Mouse (Mus musculus): ENCODE data around the gene Gm11985. TPM values are rescaled to one million over a fixed set of nuclear protein-coding genes. Genes with fewer than 3 reads are reported as not detected.

The Gm11985 gene
- total RNA-seq, 2 experiments from 2014 or later = not detected

GRCm38 (mm10) chr11:7161502-7162174, 26.7 kb downstream of the Gm11985 start:
- ATAC-seq (replicated peaks; ENCODE audit: low FRiP score, poor library complexity, severe bottlenecking) = no peak

DNA sequence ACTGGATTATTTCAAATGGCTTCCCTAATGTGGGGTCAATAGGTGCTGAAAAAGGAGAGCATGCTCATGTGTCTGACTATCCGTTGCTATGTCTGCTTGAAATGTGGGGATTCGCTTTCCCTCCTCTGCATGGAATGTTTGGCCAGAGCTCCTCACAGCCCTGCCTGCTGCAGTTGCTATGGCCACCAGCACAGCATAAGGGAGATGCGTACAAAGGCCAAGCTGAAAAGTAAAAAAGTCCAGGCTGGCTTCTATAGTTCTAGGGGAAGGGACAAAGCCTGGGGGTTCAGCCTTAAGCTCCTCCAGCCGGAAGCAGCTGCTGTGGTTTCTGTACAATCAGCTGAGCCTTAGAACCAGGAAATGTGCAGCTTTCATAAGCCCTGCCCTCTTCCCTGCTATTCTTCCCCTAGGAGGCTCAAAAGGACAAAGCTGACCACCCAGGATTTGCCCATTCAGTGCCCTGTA, 27.7 kb downstream of the Gm11985 start:
- ATAC-seq (replicated peaks; ENCODE audit: low FRiP score, poor library complexity, severe bottlenecking) = no peak

DNA sequence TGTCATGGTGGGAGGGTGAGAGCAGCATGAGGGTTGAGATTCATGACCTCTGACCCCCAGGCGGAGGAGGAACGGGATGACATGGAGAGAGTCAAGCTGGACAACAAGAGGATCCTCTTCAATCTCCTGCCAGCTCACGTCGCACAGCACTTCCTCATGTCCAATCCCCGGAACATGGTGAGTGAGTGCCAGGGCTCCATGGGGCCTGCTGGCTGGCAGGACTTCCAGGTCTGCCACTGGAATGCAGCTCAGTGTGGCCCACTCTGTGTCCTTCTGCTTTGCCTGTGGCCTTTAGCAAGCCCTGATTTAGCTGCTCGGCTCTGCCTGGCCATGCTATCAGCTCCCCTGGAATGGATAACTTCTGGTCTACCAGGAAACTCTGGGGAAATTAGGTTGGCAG, 28.2 kb downstream of the Gm11985 start:
- no peak for ATAC-seq (replicated peaks; ENCODE audit: low FRiP score, poor library complexity, severe bottlenecking)

DNA sequence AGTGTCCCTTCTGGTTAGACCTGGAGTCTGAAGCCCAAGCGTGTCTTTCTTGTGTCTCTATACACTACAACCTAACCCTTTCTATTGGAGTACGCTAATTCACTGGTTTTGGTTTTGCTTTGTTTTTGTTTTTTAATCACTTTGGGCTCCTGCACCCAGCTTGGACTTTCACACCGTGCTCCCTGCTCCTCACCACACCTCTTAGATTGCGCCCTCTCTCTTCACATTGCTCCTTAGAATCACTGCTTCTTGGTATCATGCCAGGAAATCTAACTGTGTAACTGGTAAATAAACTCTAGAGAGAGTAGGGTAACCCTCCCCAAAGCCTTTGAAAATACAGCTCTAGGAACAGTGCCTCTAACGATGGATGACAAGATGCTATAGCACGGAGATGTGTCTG, 30.2 kb downstream of the Gm11985 start:
- no peak for ATAC-seq (replicated peaks; ENCODE audit: low FRiP score, poor library complexity, severe bottlenecking)

DNA sequence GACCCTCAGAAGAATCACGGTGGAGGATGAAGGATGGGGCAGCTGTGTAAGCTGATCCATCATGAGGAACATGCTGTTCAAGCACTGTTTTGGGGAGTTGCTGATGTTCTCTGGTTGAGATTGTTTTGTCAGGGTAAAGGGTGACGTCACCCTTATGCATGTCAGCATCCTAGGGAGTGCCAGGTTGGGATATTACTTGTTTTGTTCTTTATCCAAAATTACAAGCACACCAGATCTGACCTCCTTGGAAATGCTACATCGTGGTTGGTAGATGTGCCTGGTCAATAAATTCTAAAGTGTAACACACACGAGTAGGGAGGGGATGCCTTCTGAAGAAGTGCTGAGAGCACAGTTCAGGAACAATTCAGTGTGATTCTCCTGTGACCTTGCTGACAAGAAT, 31.9 kb downstream of the Gm11985 start:
- no peak for ATAC-seq (replicated peaks; ENCODE audit: low FRiP score, poor library complexity, severe bottlenecking)

GRCm38 (mm10) chr11:7153081-7153480, 35.3 kb downstream of the Gm11985 start:
- no peak for ATAC-seq (replicated peaks; ENCODE audit: low FRiP score, poor library complexity, severe bottlenecking)

GRCm38 (mm10) chr11:7152371-7152770, 36.0 kb downstream of the Gm11985 start:
- ATAC-seq (replicated peaks; ENCODE audit: low FRiP score, poor library complexity, severe bottlenecking) = no peak

GRCm38 (mm10) chr11:7150511-7150910, 37.9 kb downstream of the Gm11985 start:
- no peak for ATAC-seq (replicated peaks; ENCODE audit: low FRiP score, poor library complexity, severe bottlenecking)

- ATAC-seq (replicated peaks; ENCODE audit: low FRiP score, poor library complexity, severe bottlenecking) = no peak
These were observed 38.9 kb downstream of the Gm11985 start for GRCm38 (mm10) chr11:7149471-7149870.

GRCm38 (mm10) chr11:7147945-7148344, 40.4 kb downstream of the Gm11985 start:
- ATAC-seq (replicated peaks; ENCODE audit: low FRiP score, poor library complexity, severe bottlenecking) = no peak

DNA sequence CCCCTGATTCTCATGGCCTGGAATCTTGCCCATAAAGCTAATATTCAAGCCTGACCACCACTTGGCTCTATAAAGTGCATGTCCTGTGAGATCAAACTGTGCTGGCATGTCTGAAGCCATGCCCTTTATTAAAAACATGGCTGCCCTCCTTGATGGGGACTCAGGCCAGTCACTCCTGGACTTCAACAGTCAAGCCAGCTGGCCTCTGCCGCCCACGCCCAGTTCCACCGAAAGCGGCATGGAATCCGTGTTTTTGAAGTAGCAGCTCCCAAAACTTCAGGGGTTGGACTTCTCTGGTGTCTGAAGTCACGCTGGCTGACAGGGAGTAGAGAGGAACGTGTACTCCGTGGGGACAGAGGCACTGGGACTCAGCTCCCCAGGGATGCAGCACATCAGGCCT, 40.8 kb downstream of the Gm11985 start:
- no peak for ATAC-seq (replicated peaks; ENCODE audit: low FRiP score, poor library complexity, severe bottlenecking)

DNA sequence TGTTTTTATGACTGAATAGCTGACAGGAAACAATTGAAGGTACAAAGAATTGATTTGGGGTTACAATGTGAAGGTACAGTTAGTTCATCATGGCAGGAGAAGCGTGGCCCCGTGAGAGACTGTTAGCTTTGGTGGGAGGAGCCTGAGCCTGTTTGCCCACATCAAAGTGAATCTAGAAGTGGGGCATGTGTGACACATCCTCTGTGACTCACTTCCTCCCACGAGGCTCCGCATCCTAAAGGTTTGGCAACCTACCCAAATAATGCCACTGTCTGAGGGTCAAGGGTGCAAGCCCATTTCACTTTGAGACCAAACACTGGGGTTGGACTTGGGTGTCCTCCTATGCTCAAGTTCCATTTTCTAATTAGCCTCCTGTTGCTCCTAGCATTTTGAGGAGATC, 43.1 kb downstream of the Gm11985 start:
- ATAC-seq (replicated peaks; ENCODE audit: low FRiP score, poor library complexity, severe bottlenecking) = no peak

DNA sequence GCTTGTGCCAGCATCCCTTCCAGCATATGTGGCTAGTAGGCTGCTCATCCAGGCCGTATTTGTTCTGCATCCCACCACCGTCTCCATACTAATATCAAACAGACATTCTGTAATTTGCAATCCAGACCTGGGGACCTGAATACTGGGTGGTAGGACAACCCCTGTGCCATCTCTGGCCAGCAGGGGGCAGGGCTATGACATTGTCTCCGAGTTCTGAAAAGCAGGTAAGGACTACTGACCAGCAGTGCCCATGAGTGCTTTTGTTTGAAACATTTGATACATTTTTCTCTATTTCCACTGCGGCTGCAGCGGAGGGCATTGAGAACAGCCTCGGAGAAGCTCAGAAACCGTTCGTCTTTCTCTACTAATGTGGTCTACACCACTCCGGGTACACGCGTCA, 44.0 kb downstream of the Gm11985 start:
- no peak for ATAC-seq (replicated peaks; ENCODE audit: low FRiP score, poor library complexity, severe bottlenecking)

DNA sequence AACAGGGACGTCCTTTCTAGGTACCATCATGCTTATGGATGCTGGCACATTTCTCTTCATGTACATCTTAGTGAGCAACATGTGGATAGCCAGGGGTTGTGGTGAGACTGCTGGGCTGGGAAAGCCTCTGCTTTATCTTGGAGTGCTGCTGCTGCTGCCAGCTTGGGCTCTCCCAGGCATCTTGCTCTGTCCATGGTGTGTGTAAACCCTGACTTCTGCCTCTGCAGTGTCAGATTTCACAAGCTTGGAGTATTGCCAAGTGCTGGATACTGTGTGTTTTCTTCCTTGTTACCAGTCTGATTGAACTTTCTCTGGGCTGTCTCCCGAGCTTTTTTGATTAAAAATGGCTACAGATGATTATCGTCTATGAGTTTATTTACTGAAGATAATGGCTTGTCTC, 45.6 kb downstream of the Gm11985 start:
- ATAC-seq (replicated peaks; ENCODE audit: low FRiP score, poor library complexity, severe bottlenecking) = no peak

GRCm38 (mm10) chr11:7140449-7140848, 47.9 kb downstream of the Gm11985 start:
- ATAC-seq (replicated peaks; ENCODE audit: low FRiP score, poor library complexity, severe bottlenecking) = no peak

GRCm38 (mm10) chr11:7138370-7138769, 50.0 kb downstream of the Gm11985 start:
- ATAC-seq (replicated peaks; ENCODE audit: low FRiP score, poor library complexity, severe bottlenecking) = no peak

DNA sequence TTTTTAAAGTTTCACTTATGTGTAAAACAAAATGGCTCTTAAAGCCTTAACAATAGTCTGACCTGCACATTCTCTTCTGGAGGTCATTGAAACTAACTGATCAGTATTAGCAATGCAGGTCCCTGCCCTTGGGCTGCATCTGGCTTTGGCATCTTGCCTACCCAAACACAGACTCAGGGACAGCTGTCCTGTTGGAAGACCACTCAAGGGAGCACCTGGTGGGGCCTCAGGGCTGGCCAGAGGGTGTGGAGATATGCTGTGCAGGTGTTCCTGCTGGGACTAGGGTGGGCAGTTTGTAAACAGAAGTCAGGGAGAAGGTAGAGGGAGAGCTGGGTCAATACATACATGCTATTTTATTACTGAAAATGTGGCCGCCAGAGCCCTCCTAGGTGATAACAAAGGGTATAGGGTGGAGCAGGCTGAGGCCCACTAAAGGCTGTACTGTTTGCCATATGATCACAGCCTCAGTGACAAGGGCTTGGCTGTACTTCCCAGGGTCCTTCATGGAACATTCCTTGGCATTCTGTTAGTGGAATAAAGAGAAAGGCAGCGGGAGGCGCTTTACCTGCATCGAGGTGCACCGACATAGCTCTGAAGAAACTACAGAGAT, 52.0 kb downstream of the Gm11985 start:
- no peak for ATAC-seq (replicated peaks; ENCODE audit: low FRiP score, poor library complexity, severe bottlenecking)

GRCm38 (mm10) chr11:7135763-7136162, 52.6 kb downstream of the Gm11985 start:
- ATAC-seq (replicated peaks; ENCODE audit: low FRiP score, poor library complexity, severe bottlenecking) = no peak

DNA sequence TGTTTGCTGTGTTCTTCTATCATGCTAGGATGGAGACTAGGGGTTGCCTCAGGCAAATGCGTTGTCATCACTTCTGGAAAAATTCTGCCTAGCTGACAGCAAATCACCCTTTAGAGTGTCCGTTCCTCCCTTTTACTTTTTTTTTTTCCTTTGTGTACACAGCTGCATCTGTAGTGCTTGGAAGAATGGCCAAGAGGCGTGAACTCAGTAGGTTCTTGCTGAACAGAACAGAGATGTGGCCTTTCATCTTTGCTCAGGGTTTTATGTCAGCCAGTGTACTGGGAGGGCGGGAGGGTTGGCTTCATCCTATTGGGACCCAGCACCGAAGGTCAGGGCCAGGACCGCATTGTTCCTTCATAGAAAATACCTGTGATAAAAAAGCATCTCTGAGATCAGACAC, 53.1 kb downstream of the Gm11985 start:
- no peak for ATAC-seq (replicated peaks; ENCODE audit: low FRiP score, poor library complexity, severe bottlenecking)

GRCm38 (mm10) chr11:7134319-7134718, 54.0 kb downstream of the Gm11985 start:
- ATAC-seq (replicated peaks; ENCODE audit: low FRiP score, poor library complexity, severe bottlenecking) = no peak

- ATAC-seq (replicated peaks; ENCODE audit: low FRiP score, poor library complexity, severe bottlenecking) = no peak
These were observed 54.6 kb downstream of the Gm11985 start for GRCm38 (mm10) chr11:7133736-7134135.
